Mouse (Mus musculus): ENCODE measurements around the gene Fam163a. TPM values are rescaled to one million over a fixed set of nuclear protein-coding genes. Genes with fewer than 3 reads are reported as not detected.

The Fam163a gene
- polyA plus RNA-seq, 1 experiment from 2014 or later = 0.10 TPM

- 73% methylated on average over 2 of the region's 2 CpGs for WGBS
- H3K36me3 ChIP-seq (ENCODE audit: insufficient read depth, low read length) = no peaks in the 10 kb centered on the region
- TF ChIP-seq CTCF (IDR thresholded peaks at IDR 0.05) = no peak
- no peak for TF ChIP-seq EP300 (IDR thresholded peaks at IDR 0.05)
Measured at GRCm38 (mm10) chr1:156107424-156107823, 97.4 kb downstream of the Fam163a start.

GRCm38 (mm10) chr1:156105381-156105780, 99.4 kb downstream of the Fam163a start:
- H3K36me3 ChIP-seq (ENCODE audit: insufficient read depth, low read length) = no peaks in the 10 kb centered on the region
- 53% methylated on average over 2 of the region's 2 CpGs for WGBS
- H3K4me1 ChIP-seq (ENCODE audit: insufficient read depth, low read depth, low read length) = no peaks in the 10 kb centered on the region
- no peaks in the 10 kb centered on the region for H3K27me3 ChIP-seq (replicated peaks; ENCODE audit: insufficient read depth, low read length)
- H3K4me3 ChIP-seq (ENCODE audit: low read depth, low read length) = no peak overlapping the region
- no peaks in the 10 kb centered on the region for H3K9me3 ChIP-seq (ENCODE audit: low read length)
- no peak overlapping the region for H3K27ac ChIP-seq (ENCODE audit: low read length)
- DNase-seq (ENCODE audit: low spot score) = no peak
- no peak for ATAC-seq
- H3K4me2 ChIP-seq (replicated peaks; ENCODE audit: low read depth, low read length) = no peak overlapping the region
- no peak overlapping the region for H3K9ac ChIP-seq (replicated peaks; ENCODE audit: low read depth)
- TF ChIP-seq CTCF (IDR thresholded peaks at IDR 0.05) (no peak), EP300 (IDR thresholded peaks at IDR 0.05) (no peak)

More at GRCm38 (mm10) chr1:156107424-156107823, 97.4 kb downstream of the Fam163a start:
- H3K27ac ChIP-seq (ENCODE audit: low read length) = no peak overlapping the region
- DNase-seq (ENCODE audit: low spot score) (no peak), ATAC-seq (no peak)
- no peak overlapping the region for H3K4me3 ChIP-seq (ENCODE audit: low read depth, low read length)
- H3K9ac ChIP-seq (replicated peaks; ENCODE audit: low read depth) = no peak overlapping the region
- H3K4me2 ChIP-seq (replicated peaks; ENCODE audit: low read depth, low read length) = no peak overlapping the region
- H3K4me1 ChIP-seq (ENCODE audit: insufficient read depth, low read depth, low read length) = 0 out of 2 replicates have a peak, but pooled peaks cover 3% of the 10 kb centered on the region
- no peaks in the 10 kb centered on the region for H3K27me3 ChIP-seq (replicated peaks; ENCODE audit: insufficient read depth, low read length)
- no peaks in the 10 kb centered on the region for H3K9me3 ChIP-seq (ENCODE audit: low read length)

- 93% methylated on average over 2 of the region's 2 CpGs for WGBS
- H3K36me3 ChIP-seq (ENCODE audit: insufficient read depth, low read length) = no peaks in the 10 kb centered on the region
- no peak for ATAC-seq
- no peaks in the 10 kb centered on the region for H3K9me3 ChIP-seq (ENCODE audit: low read length)
- H3K4me2 ChIP-seq (replicated peaks; ENCODE audit: low read depth, low read length) = no peak overlapping the region
- H3K27ac ChIP-seq (ENCODE audit: low read length) = no peak overlapping the region
- no peak overlapping the region for H3K9ac ChIP-seq (replicated peaks; ENCODE audit: low read depth)
- H3K4me3 ChIP-seq (ENCODE audit: low read depth, low read length) = no peak overlapping the region
- no peak for TF ChIP-seq EP300 (IDR thresholded peaks at IDR 0.05)
- TF ChIP-seq CTCF (IDR thresholded peaks at IDR 0.05) = no peak
- DNase-seq (ENCODE audit: low spot score) = no peak
- H3K4me1 ChIP-seq (ENCODE audit: insufficient read depth, low read depth, low read length) = no peaks in the 10 kb centered on the region
- H3K27me3 ChIP-seq (replicated peaks; ENCODE audit: insufficient read depth, low read length) = no peaks in the 10 kb centered on the region
Measured at GRCm38 (mm10) chr1:156103763-156104162, 101.1 kb downstream of the Fam163a start.

- no peak for DNase-seq (ENCODE audit: low spot score)
- no peak for TF ChIP-seq CTCF (IDR thresholded peaks at IDR 0.05)
- no peak for TF ChIP-seq EP300 (IDR thresholded peaks at IDR 0.05)
- H3K4me3 ChIP-seq (ENCODE audit: low read depth, low read length) = no peak overlapping the region
- H3K9ac ChIP-seq (replicated peaks; ENCODE audit: low read depth) = no peak overlapping the region
- no peaks in the 10 kb centered on the region for H3K9me3 ChIP-seq (ENCODE audit: low read length)
- no peak overlapping the region for H3K4me2 ChIP-seq (replicated peaks; ENCODE audit: low read depth, low read length)
- no peaks in the 10 kb centered on the region for H3K27me3 ChIP-seq (replicated peaks; ENCODE audit: insufficient read depth, low read length)
- H3K4me1 ChIP-seq (ENCODE audit: insufficient read depth, low read depth, low read length) = no peaks in the 10 kb centered on the region
- H3K27ac ChIP-seq (ENCODE audit: low read length) = no peak overlapping the region
- 64% methylated on average over 4 of the region's 4 CpGs for WGBS
- H3K36me3 ChIP-seq (ENCODE audit: insufficient read depth, low read length) = no peaks in the 10 kb centered on the region
- no peak for ATAC-seq
Measured at GRCm38 (mm10) chr1:156091811-156092210, 113.0 kb downstream of the Fam163a start.

- Histone ChIP-seq H3K36me3 (ENCODE audit: insufficient read depth, low read length) (no peaks in the 10 kb centered on the region), H3K9me3 (ENCODE audit: low read length) (no peaks in the 10 kb centered on the region), H3K4me1 (ENCODE audit: insufficient read depth, low read depth, low read length) (no peaks in the 10 kb centered on the region), H3K27ac (ENCODE audit: low read length) (no peak overlapping the region), H3K9ac (replicated peaks; ENCODE audit: low read depth) (no peak overlapping the region), H3K27me3 (replicated peaks; ENCODE audit: insufficient read depth, low read length) (no peaks in the 10 kb centered on the region), H3K4me2 (replicated peaks; ENCODE audit: low read depth, low read length) (no peak overlapping the region), H3K4me3 (ENCODE audit: low read depth, low read length) (no peak overlapping the region)
- DNase-seq (ENCODE audit: low spot score) (no peak), ATAC-seq (no peak)
- TF ChIP-seq EP300 (IDR thresholded peaks at IDR 0.05) (no peak), CTCF (IDR thresholded peaks at IDR 0.05) (no peak)
- WGBS = 68% methylated on average over 4 of the region's 4 CpGs
Measured at GRCm38 (mm10) chr1:156090042-156090441, 114.8 kb downstream of the Fam163a start.

- Histone ChIP-seq H3K9ac (replicated peaks; ENCODE audit: low read depth) (no peak overlapping the region), H3K27ac (ENCODE audit: low read length) (no peak overlapping the region), H3K4me2 (replicated peaks; ENCODE audit: low read depth, low read length) (no peak overlapping the region), H3K4me1 (ENCODE audit: insufficient read depth, low read depth, low read length) (no peaks in the 10 kb centered on the region), H3K4me3 (ENCODE audit: low read depth, low read length) (no peak overlapping the region), H3K36me3 (ENCODE audit: insufficient read depth, low read length) (no peaks in the 10 kb centered on the region), H3K27me3 (replicated peaks; ENCODE audit: insufficient read depth, low read length) (no peaks in the 10 kb centered on the region), H3K9me3 (ENCODE audit: low read length) (no peaks in the 10 kb centered on the region)
- DNase-seq (ENCODE audit: low spot score) (no peak), ATAC-seq (no peak)
- 79% methylated on average over 8 of the region's 8 CpGs for WGBS
- no peak for TF ChIP-seq EP300 (IDR thresholded peaks at IDR 0.05)
- no peak for TF ChIP-seq CTCF (IDR thresholded peaks at IDR 0.05)
Measured at GRCm38 (mm10) chr1:156089561-156089960, 115.3 kb downstream of the Fam163a start.

GRCm38 (mm10) chr1:156087586-156087985, 117.2 kb downstream of the Fam163a start:
- no peaks in the 10 kb centered on the region for H3K4me1 ChIP-seq (ENCODE audit: insufficient read depth, low read depth, low read length)
- no peaks in the 10 kb centered on the region for H3K27me3 ChIP-seq (replicated peaks; ENCODE audit: insufficient read depth, low read length)
- no peaks in the 10 kb centered on the region for H3K36me3 ChIP-seq (ENCODE audit: insufficient read depth, low read length)
- H3K4me2 ChIP-seq (replicated peaks; ENCODE audit: low read depth, low read length) = no peak overlapping the region
- no peak overlapping the region for H3K9ac ChIP-seq (replicated peaks; ENCODE audit: low read depth)
- no peak overlapping the region for H3K27ac ChIP-seq (ENCODE audit: low read length)
- no peaks in the 10 kb centered on the region for H3K9me3 ChIP-seq (ENCODE audit: low read length)
- ATAC-seq = no peak
- no peak overlapping the region for H3K4me3 ChIP-seq (ENCODE audit: low read depth, low read length)
- 62% methylated on average over 5 of the region's 5 CpGs for WGBS
- no peak for DNase-seq (ENCODE audit: low spot score)
- TF ChIP-seq CTCF (IDR thresholded peaks at IDR 0.05) (no peak), EP300 (IDR thresholded peaks at IDR 0.05) (no peak)
